Mouse (Mus musculus): ENCODE results near the gene Cdr2l.

GRCm38 (mm10) chr11:115376722-115377121, 5.0 kb upstream of the Cdr2l start:
- TF ChIP-seq POLR2A (IDR thresholded peaks at IDR 0.05; ENCODE audit: control insufficient read depth, extremely low read depth, insufficient read depth, low read length, poor library complexity): no peak
- TF ChIP-seq CTCF (IDR thresholded peaks at IDR 0.05; ENCODE audit: borderline replicate concordance, control insufficient read depth, extremely low read depth, insufficient read depth, low read length, poor library complexity): no peak

Data from thymus, adult 2 months (tissue).